Mouse (Mus musculus) kidney, embryonic 16.5 days (tissue): ENCODE results near the gene Maml3. TPM values are rescaled to one million over a fixed set of nuclear protein-coding genes. Genes with fewer than 3 reads are reported as not detected.

Experiments
- ATAC-seq: fragments of 200-750 bp; cut with Nextera tagmentation; 2 replicates; pipeline ENCODE4 v1.8.0; 2017; ENCODE audit warnings: moderate TSS enrichment; ENCODE audit not compliant: low FRiP score, low TSS enrichment
- H3K27ac ChIP-seq: fragments of 300-500 bp; sonication (generic); 2 replicates; pipeline ENCODE4 v1.5.1; 2014; ENCODE audit warnings: low read length
- H3K27me3 ChIP-seq: fragments of 300-500 bp; sonication (generic); 2 replicates; pipeline ENCODE4 v1.6.1; 2014; ENCODE audit warnings: low read length, control low read depth, mixed read lengths; ENCODE audit not compliant: insufficient read depth
- H3K36me3 ChIP-seq: fragments of 300-500 bp; sonication (generic); 2 replicates; pipeline ENCODE4 v1.6.1; 2014; ENCODE audit warnings: low read length, control low read depth, mixed read lengths; ENCODE audit not compliant: insufficient read depth
- H3K4me1 ChIP-seq: fragments of 300-500 bp; sonication (generic); 2 replicates; pipeline ENCODE4 v1.6.1; 2014; ENCODE audit warnings: low read length, control low read depth, mixed read lengths; ENCODE audit not compliant: insufficient read depth
- H3K4me2 ChIP-seq: fragments of 300-500 bp; sonication (generic); replicated peaks from 2 replicates; pipeline ENCODE4 v1.6.1; 2014; ENCODE audit warnings: low read depth, low read length
- H3K4me3 ChIP-seq: fragments of 300-500 bp; sonication (generic); 2 replicates; pipeline ENCODE4 v1.5.1; 2014; ENCODE audit warnings: mild to moderate bottlenecking, low read length
- H3K9ac ChIP-seq: fragments of 300-500 bp; sonication (generic); replicated peaks from 2 replicates; pipeline ENCODE4 v1.6.1; 2014; ENCODE audit warnings: low read length
- H3K9me3 ChIP-seq: fragments of 300-500 bp; sonication (generic); 2 replicates; pipeline ENCODE4 v1.6.1; 2016; ENCODE audit warnings: low read length, control low read depth
- WGBS: fragments of 180-500 bp; shearing (Covaris S2); extraction: QIAGEN DNeasy Blood & Tissue Kit; methylation state at CpG from one replicate; pipeline ENCODE4 v1.1.7; 2014; 5-methylcytosine and 5-hydroxymethylcytosine counted together
- polyA plus RNA-seq: library from polyadenylated mRNA; unstranded; fragments of >200 nt; fragmentation: Nextera tagmentation; extraction: Ambion mirVana; gene quantifications from 2 replicates; pipeline ENCODE4 v1.2.1, GENCODE M21; 2015

Maml3 gene
- polyA plus RNA-seq, 1 experiment from 2014 or later = 6.7 TPM

DNA sequence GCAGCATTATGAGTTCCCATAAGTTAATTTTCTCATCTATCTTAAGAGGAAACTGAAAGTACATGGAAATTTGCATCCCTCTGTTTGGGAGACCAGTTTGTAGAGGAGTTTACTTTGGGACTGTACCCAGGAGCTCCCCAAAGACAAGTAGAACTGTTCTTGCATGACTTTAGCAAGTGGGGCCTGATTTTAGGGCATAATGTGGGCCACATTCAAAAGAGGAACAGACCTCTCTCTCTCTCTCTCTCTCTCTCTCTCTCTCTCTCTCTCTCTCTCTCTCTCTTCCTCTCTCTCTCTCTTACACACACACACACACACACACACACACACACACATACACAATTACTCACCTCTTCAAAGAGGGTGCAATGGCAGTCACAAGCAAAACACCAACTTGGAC lies 3.2 kb upstream of the Maml3 start:
- Histone ChIP-seq H3K9ac (no peak overlapping the region), H3K4me3 (no peak overlapping the region), H3K27ac (no peak overlapping the region), H3K4me2 (no peak overlapping the region), H3K27me3 (no peaks in the 10 kb centered on the region), H3K36me3 (no peaks in the 10 kb centered on the region), H3K9me3 (no peaks in the 10 kb centered on the region), H3K4me1 (0 out of 2 replicates have a peak, but pooled peaks cover 4% of the 10 kb centered on the region)
- no peak for ATAC-seq

DNA sequence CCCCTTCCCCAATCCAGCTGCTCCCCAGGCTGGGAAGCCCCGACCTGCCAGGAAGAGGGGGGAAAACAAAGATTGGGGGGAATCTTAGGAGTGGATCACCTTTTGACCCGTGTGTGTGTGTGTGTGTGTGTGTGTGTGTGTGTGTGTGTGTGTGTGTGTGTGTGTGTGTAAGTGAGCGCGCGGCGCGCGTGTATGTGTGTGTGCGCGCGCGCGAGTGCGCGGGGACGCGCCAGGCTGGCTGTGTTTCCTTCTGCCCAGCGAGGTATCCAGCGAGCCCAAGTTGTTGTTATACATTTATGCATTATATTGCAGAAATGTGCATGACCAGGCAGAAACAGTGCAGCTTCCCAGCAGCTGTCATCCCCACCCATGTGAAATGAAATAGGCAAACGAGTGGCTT lies 280 bp upstream of the Maml3 start:
- peak overlapping the region; percentile 95 for H3K9ac ChIP-seq
- H3K27ac ChIP-seq = peak overlapping the region; percentile 99
- no peaks in the 10 kb centered on the region for H3K27me3 ChIP-seq
- peaks cover 10% of the 10 kb centered on the region; the same call in 1 of the 2 replicates for H3K4me1 ChIP-seq
- no peaks in the 10 kb centered on the region for H3K9me3 ChIP-seq
- no peaks in the 10 kb centered on the region for H3K36me3 ChIP-seq
- under 1% methylated on average over 17 of the region's 20 CpGs for WGBS
- H3K4me2 ChIP-seq = peak overlapping the region; percentile 70
- H3K4me3 ChIP-seq = peak overlapping the region; percentile 89
- no peak for ATAC-seq

DNA sequence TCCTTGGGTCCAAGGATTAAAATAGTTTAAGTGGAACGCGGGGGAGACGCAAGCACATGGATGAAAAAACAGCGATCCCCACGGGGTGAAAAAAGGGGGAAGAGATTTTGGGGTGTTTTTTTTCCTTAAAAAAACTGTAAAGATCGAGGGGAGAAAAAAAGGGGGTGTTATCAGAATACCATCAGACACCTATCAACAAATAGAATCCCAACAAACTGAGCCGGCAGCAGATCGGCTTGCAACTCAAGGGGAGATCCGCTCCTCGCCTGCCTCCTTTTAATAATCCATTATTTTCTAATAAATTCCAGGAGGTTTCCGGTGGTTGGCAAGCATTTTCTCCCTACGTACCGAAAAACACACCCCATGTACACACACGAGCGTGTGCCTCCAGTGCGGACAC lies 668 bp downstream of the Maml3 start:
- Histone ChIP-seq H3K4me1 (peaks cover 14% of the 10 kb centered on the region; the same call in 1 of the 2 replicates), H3K4me2 (peak overlapping the region; percentile 70), H3K9ac (peak overlapping the region; percentile 95), H3K9me3 (no peaks in the 10 kb centered on the region), H3K36me3 (no peaks in the 10 kb centered on the region), H3K4me3 (peak overlapping the region; percentile 89), H3K27me3 (no peaks in the 10 kb centered on the region), H3K27ac (peak overlapping the region; percentile 99)
- ATAC-seq = no peak
- WGBS = 0% methylated on average over 16 of the region's 16 CpGs

DNA sequence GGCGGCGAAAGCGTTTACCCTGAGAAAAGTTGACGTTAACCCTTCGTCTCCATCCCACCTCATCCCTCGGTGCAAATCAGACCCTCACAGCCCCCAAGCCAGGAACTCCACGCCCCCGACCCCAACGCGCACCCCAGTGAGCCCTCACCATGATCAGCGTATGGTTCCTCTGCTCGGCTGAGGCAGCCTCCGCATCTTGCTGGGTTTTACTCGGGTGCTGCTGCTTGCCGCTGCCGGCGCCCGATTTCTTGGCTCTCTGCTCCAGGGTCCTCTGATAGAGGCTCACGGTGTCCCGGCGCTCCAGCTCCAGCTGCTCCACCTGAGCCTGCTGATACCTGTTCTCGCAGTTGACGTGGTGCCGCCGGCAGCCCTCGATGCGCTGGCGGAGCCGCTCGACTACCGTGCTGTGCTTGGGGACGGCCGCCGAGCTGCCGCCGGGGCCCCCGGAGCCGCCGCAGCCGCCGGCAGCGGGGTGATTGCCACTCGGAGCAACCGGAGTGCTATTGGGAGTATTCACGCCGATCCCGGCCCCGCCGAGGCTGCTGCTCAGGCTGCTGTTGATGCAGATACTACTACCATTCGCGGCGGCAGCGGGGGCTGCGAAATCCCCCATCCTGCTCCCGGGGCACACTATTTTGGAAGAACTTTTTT lies 1.2 kb downstream of the Maml3 start:
- H3K4me3 ChIP-seq = peak overlapping the region; percentile 89
- H3K27ac ChIP-seq = peak overlapping the region; percentile 99
- no peak for ATAC-seq
- no peaks in the 10 kb centered on the region for H3K36me3 ChIP-seq
- peak overlapping the region; percentile 70 for H3K4me2 ChIP-seq
- peak overlapping the region; percentile 95 for H3K9ac ChIP-seq
- H3K9me3 ChIP-seq = no peaks in the 10 kb centered on the region
- under 1% methylated on average over 55 of the region's 55 CpGs for WGBS
- H3K4me1 ChIP-seq = peaks cover 18% of the 10 kb centered on the region
- no peaks in the 10 kb centered on the region for H3K27me3 ChIP-seq

DNA sequence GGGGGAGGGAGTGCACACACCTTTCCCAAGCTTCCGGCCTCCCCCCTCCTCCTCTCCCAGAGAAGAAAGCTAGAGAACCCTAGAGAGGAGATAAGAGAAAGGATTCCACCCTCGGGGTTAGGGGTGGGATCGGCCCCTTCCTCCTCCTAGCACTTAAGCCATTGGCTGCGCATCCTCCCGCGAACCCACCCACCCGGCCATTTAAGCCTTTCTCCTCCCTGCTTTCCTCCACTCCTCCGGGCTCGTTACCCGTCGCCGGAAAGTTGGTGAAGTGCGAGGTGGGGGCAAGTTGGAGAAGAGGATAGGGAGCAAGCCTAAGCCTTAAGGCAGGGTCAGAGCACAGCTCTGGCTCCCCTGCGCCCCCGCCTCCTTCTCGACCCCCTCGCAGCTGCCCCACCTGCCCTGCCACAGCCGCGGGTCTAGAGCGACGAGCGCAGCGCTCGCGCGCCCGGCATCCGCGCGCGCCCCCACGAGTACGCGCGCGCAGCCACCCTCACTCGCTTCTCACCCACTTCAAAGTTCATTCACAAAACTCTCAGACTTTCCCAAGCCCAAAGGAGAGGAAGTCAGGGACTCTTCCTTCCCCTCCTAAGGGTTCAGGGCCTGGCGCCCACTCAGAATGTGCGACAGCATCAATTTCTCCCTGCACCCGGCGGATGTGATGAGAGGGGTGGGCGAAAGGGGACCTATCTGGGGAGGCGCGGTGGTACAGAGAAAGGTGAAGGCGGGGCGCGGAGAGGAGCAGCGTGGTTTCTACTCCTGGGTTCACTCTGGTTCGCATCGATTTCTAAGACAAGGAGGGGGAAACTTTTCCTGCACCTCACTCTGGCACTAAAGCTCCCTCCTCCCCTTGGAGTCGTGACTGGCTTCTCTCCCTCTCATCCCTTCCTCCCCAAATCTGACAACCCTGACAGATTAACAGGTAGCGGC lies 2.0 kb downstream of the Maml3 start:
- Histone ChIP-seq H3K9me3 (no peaks in the 10 kb centered on the region), H3K36me3 (no peaks in the 10 kb centered on the region), H3K4me2 (peak overlapping the region; percentile 70), H3K4me1 (peaks cover 22% of the 10 kb centered on the region), H3K9ac (peak overlapping the region; percentile 95), H3K27me3 (no peaks in the 10 kb centered on the region), H3K27ac (peak overlapping the region; percentile 99), H3K4me3 (peak overlapping the region; percentile 89)
- WGBS = 0% methylated on average over 51 of the region's 52 CpGs
- ATAC-seq = peak; percentile 88

DNA sequence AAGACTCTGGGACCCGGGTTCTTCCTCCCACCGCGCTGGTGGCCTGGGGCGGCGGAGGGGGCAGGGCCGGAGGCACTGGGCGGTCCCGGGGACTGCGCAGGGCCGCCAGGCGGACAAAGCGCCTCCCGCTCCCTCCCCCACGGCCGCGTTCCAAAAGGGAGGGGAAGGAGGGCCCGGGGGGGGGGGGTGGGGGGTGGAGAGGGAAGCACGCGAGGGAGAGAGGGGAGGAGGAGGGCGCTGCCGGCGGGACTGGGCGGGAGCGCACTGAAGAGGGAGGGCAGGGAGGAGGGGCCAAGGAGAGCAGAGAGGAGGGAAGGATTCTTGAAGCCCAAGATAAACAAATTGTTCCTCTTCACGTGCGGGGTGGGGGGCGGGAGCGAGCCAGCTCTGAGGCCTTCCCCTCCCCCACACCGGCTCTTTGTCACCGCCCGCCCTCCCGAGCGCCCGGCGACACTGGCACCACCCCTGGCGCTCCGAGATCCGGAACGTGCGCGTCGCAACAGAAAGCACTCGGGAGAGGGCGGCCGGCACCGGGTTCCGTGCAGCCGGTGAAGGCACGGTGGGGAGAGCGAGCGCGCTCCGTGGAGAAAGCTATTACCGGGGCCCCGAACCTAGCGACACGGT lies 2.8 kb downstream of the Maml3 start:
- H3K9ac ChIP-seq = peak overlapping the region; percentile 95
- no peaks in the 10 kb centered on the region for H3K9me3 ChIP-seq
- ATAC-seq = peak; percentile 88
- peaks cover 26% of the 10 kb centered on the region for H3K4me1 ChIP-seq
- H3K4me2 ChIP-seq = peak overlapping the region; percentile 70
- H3K4me3 ChIP-seq = peak overlapping the region; percentile 89
- peak overlapping the region; percentile 99 for H3K27ac ChIP-seq
- WGBS = under 1% methylated on average over 40 of the region's 57 CpGs
- H3K36me3 ChIP-seq = no peaks in the 10 kb centered on the region
- H3K27me3 ChIP-seq = no peaks in the 10 kb centered on the region

DNA sequence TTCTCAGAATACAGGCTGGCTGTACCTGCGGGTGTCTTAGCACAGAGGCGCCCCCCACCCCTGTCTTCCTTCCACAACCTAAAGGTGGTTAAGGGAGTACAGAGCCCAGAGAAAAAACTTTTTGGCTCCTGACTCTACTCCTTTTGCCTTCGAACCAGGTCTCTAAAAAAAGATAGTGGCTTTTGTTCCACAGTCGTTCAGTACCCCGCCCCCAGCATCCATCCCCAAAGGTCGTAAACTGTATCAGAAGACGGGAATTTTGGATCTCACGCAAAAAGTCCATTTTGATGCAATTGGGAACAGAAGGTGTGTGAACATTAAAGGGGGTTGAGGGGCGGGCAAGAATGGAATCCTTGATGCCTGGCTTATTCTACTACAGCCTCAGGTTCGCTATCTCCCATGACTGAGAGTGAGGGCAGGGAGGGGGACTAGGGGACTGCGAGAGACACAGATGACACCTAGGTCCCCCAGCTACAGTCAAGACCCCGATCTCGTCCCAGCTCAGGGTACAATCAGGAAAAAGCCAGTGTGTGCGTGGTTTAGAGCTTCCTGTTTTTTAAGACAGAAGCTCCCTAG lies 3.4 kb downstream of the Maml3 start:
- ATAC-seq = no peak; the same call in 1 of the 2 replicates
- H3K27me3 ChIP-seq = no peaks in the 10 kb centered on the region
- H3K36me3 ChIP-seq = no peaks in the 10 kb centered on the region
- H3K9me3 ChIP-seq = no peaks in the 10 kb centered on the region
- H3K9ac ChIP-seq = peak overlapping the region; percentile 95
- peaks cover 26% of the 10 kb centered on the region for H3K4me1 ChIP-seq
- H3K27ac ChIP-seq = peak overlapping the region; percentile 99
- peak overlapping the region; percentile 70 for H3K4me2 ChIP-seq
- peak overlapping the region; percentile 89 for H3K4me3 ChIP-seq
- 1% methylated on average over 14 of the region's 14 CpGs for WGBS

DNA sequence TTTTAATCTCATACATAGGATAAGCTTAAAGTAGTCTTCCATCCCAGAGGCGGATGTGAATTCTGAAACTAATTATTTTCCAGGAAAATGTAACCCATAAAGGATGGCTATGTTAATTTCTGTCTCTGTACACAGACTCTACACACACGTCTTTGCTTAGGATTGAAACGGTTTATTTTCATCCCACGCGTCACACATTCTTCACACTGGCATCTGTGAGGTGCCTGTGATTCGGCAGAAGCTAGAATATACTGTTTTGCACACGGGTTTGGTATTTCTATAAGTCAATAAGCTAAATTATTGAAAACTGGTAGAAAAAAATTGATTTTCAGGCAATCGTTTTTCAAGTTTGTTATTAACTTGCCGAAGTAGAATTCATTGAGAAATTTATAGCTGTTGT lies 4.0 kb downstream of the Maml3 start:
- Histone ChIP-seq H3K4me1 (peaks cover 26% of the 10 kb centered on the region), H3K36me3 (no peaks in the 10 kb centered on the region), H3K4me3 (no peak overlapping the region), H3K27ac (no peak overlapping the region), H3K4me2 (peak overlapping the region; percentile 70), H3K27me3 (no peaks in the 10 kb centered on the region), H3K9ac (no peak overlapping the region), H3K9me3 (no peaks in the 10 kb centered on the region)
- WGBS = 42% methylated on average over 9 of the region's 9 CpGs
- no peak for ATAC-seq

DNA sequence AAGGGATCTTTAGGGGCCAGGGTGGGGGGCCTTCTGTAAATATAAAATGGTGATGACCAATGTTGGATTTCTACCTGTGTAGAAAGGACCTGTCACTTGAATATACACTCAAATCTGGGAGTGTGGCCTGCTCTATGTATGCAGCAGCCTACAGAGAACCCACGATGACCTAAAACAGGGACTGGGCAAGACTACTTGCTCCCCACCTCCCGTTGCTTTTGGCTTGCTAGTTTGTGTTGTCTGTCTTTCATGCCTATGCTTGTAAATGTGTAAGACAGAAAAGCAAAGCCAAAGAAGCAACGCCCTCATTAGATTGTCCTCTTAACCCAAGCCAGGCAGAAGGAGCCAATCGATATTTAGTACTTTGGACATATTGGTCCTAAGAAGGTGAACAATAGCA lies 4.6 kb downstream of the Maml3 start:
- Histone ChIP-seq H3K4me3 (no peak overlapping the region), H3K36me3 (no peaks in the 10 kb centered on the region), H3K27me3 (no peaks in the 10 kb centered on the region), H3K9me3 (no peaks in the 10 kb centered on the region), H3K27ac (no peak overlapping the region), H3K9ac (no peak overlapping the region), H3K4me2 (no peak overlapping the region), H3K4me1 (peaks cover 23% of the 10 kb centered on the region)
- WGBS = 75% methylated on average over 4 of the region's 4 CpGs
- no peak for ATAC-seq
